Mouse (Mus musculus): ENCODE results near the gene Gm21988.

DNA sequence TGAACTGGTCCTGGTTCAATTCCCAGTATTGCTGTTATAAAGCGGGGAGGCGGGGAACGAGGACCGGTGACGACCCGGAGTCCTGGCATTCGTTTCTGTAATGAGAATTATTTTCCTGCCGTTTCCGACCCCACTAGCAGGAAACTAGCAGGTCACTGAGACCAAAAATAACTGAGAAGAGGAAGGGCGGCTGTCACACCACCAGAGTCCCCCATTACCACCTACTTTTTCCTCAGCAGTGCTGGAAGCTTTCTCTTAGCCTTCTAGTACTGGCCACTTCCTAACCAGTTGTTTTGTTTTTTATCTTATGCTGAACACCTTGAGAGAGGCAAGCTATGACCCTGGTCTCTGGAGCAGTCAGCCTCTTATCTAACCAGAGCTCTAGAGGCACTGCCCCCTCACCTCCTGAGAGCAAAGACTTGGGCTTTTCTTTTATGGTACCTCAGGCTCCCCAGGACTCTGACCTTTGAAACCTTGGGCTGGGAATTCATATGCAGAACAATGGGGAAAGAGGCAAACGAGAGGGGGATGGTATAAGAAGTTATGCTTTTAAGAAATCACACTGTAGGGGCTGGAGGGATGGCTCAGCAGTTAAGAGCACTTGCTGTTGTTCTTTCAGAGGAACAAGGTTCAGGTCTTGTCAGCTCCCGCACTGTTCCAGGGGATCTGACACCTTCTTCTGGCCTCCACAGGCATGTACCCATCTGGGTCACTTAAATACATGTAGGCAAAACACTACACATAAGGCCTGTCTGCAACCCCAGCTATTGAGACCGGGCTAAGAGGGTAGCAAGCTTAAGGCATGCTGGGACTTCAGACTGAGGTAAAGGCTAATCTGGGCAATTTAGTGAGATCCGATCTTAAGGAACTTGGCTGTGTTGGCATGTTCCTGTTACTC, 17.8 kb downstream of the Gm21988 start:
- TF ChIP-seq POLR2A (IDR thresholded peaks at IDR 0.05; ENCODE audit: extremely low read depth, insufficient read depth, low read length), result no peak
- TF ChIP-seq CTCF (IDR thresholded peaks at IDR 0.05; ENCODE audit: low read depth, low read length), result no peak
